Mouse (Mus musculus): ENCODE data around the gene Letm1.

GRCm38 (mm10) chr5:33777195-33777594, 5.4 kb downstream of the Letm1 start:
- TF ChIP-seq CTCF (IDR thresholded peaks at IDR 0.05; ENCODE audit: low read depth, low read length) (no peak), POLR2A (IDR thresholded peaks at IDR 0.05; ENCODE audit: extremely low read depth, insufficient read depth, low read length) (no peak)
